Mouse (Mus musculus) layer of hippocampus, adult 2 months (tissue): ENCODE measurements at regions not wholly inside any gene's neighbourhood (a gene's known extent, or its start where the extent isn't known, plus 50 kb on each side); places are given as distances from the start of the nearest gene placed in this dataset.

ENCODE experiments used
- DNase-seq, 2 experiments: peaks; one replicate each; pipeline ENCODE4 v3.0.0; 2022; ENCODE audit warnings: low spot score in 2 of 2
- H3K27ac ChIP-seq: fragments of 200-600 bp; 2 replicates; pipeline ENCODE4 v1.8.1; 2022
- H3K4me3 ChIP-seq: fragments of 200-600 bp; 2 replicates; pipeline ENCODE4 v1.8.1; 2022; ENCODE audit warnings: mild to moderate bottlenecking
- CTCF ChIP-seq: fragments of 200-600 bp; conservative IDR thresholded peaks from 2 replicates; pipeline ENCODE4 v1.8.1; 2022; ENCODE audit warnings: antibody characterized with exemption, mild to moderate bottlenecking, moderate library complexity

- no peak for TF ChIP-seq CTCF
- H3K27ac ChIP-seq = no peak overlapping the region
- DNase-seq = no peak
- no peak overlapping the region for H3K4me3 ChIP-seq
Measured at GRCm38 (mm10) chr9:41604916-41605315, 443.4 kb upstream of the Ubash3b start.

- H3K4me3 ChIP-seq = no peak overlapping the region
- peak; percentile 21; the same call in 1 of the 2 replicates for TF ChIP-seq CTCF
- H3K27ac ChIP-seq = peak overlapping the region; percentile 67; the same call in 1 of the 2 replicates
- DNase-seq = peak in 1 of 2 experiments; percentile 41
Measured at GRCm38 (mm10) chr9:41600778-41601177, 439.3 kb upstream of the Ubash3b start.

- H3K27ac ChIP-seq = no peak overlapping the region
Measured at GRCm38 (mm10) chr9:41599874-41600273, 438.4 kb upstream of the Ubash3b start.

GRCm38 (mm10) chr9:41595749-41596148 is 434.3 kb upstream of the Ubash3b start:
- Histone ChIP-seq H3K4me3 (no peak overlapping the region), H3K27ac (peak overlapping the region; percentile 46; the same call in 1 of the 2 replicates)
- no peak for DNase-seq
- TF ChIP-seq CTCF = no peak

More at GRCm38 (mm10) chr9:41599874-41600273, 438.4 kb upstream of the Ubash3b start:
- no peak for DNase-seq
- no peak for TF ChIP-seq CTCF
- H3K4me3 ChIP-seq = no peak overlapping the region

- TF ChIP-seq CTCF = no peak
- Histone ChIP-seq H3K27ac (no peak overlapping the region), H3K4me3 (no peak overlapping the region)
- no peak for DNase-seq
Measured at GRCm38 (mm10) chr9:41593998-41594397, 432.5 kb upstream of the Ubash3b start.

GRCm38 (mm10) chr9:41592900-41593690 is 431.6 kb upstream of the Ubash3b start:
- no peak for DNase-seq
- Histone ChIP-seq H3K4me3 (no peak overlapping the region), H3K27ac (no peak overlapping the region)
- no peak for TF ChIP-seq CTCF

GRCm38 (mm10) chr9:41592101-41592500 is 430.6 kb upstream of the Ubash3b start:
- no peak for DNase-seq
- TF ChIP-seq CTCF = no peak
- Histone ChIP-seq H3K4me3 (no peak overlapping the region), H3K27ac (no peak overlapping the region)

- DNase-seq = peak in 1 of 2 experiments; percentile 37
- Histone ChIP-seq H3K27ac (peak overlapping the region; percentile 21; the same call in 1 of the 2 replicates), H3K4me3 (no peak overlapping the region)
- TF ChIP-seq CTCF = no peak
Measured at GRCm38 (mm10) chr9:41590164-41590563, 428.7 kb upstream of the Ubash3b start.

GRCm38 (mm10) chr9:41588466-41589425 is 427.2 kb upstream of the Ubash3b start:
- DNase-seq = no peak
- Histone ChIP-seq H3K4me3 (no peak overlapping the region), H3K27ac (peak overlapping the region; percentile 79)
- no peak for TF ChIP-seq CTCF

GRCm38 (mm10) chr9:41587762-41588161 is 426.3 kb upstream of the Ubash3b start:
- DNase-seq = no peak
- H3K27ac ChIP-seq = peak overlapping the region; percentile 79
- peak; percentile 20; the same call in 1 of the 2 replicates for TF ChIP-seq CTCF
- H3K4me3 ChIP-seq = no peak overlapping the region

GRCm38 (mm10) chr9:41586966-41587570 is 425.6 kb upstream of the Ubash3b start:
- no peak for TF ChIP-seq CTCF
- DNase-seq = no peak
- peak overlapping the region; percentile 79 for H3K27ac ChIP-seq
- peak overlapping the region; percentile 65 for H3K4me3 ChIP-seq

- Histone ChIP-seq H3K4me3 (peak overlapping the region; percentile 65), H3K27ac (peak overlapping the region; percentile 79)
- no peak for DNase-seq
Measured at GRCm38 (mm10) chr9:41586291-41586690, 424.8 kb upstream of the Ubash3b start.

More at GRCm38 (mm10) chr9:41586291-41586690, 424.8 kb upstream of the Ubash3b start:
- no peak for TF ChIP-seq CTCF
